Mouse (Mus musculus): Measurements from ENCODE around the gene Ccm2l. TPM values are rescaled to one million over a fixed set of nuclear protein-coding genes. Genes with fewer than 3 reads are reported as not detected.

Ccm2l gene
- polyA plus RNA-seq, 1 experiment from 2014 or later = not detected

- no peak overlapping the region for H3K4me3 ChIP-seq (ENCODE audit: inconsistent target)
- H3K27ac ChIP-seq = no peak overlapping the region
- no peaks in the 10 kb centered on the region for H3K36me3 ChIP-seq (ENCODE audit: inconsistent target)
- H3K79me2 ChIP-seq (ENCODE audit: inconsistent target) = no peaks in the 10 kb centered on the region
- 41% methylated on average over 8 of the region's 8 CpGs for whole genome bisulfite sequencing (ENCODE audit: missing documents)
These were observed 19.9 kb upstream of the Ccm2l start for GRCm38 (mm10) chr2:153045884-153046299.

GRCm38 (mm10) chr2:153047828-153048465 is 17.8 kb upstream of the Ccm2l start:
- Histone ChIP-seq H3K79me2 (ENCODE audit: inconsistent target) (no peaks in the 10 kb centered on the region), H3K4me3 (ENCODE audit: inconsistent target) (no peak overlapping the region), H3K27ac (no peak overlapping the region), H3K36me3 (ENCODE audit: inconsistent target) (no peaks in the 10 kb centered on the region)
- 53% methylated on average over 17 of the region's 17 CpGs for WGBS (ENCODE audit: missing documents)

GRCm38 (mm10) chr2:153049288-153049996 is 16.3 kb upstream of the Ccm2l start:
- Histone ChIP-seq H3K27ac (no peak overlapping the region), H3K4me3 (ENCODE audit: inconsistent target) (no peak overlapping the region), H3K36me3 (ENCODE audit: inconsistent target) (no peaks in the 10 kb centered on the region), H3K79me2 (ENCODE audit: inconsistent target) (no peaks in the 10 kb centered on the region)
- 54% methylated on average over 9 of the region's 9 CpGs for WGBS (ENCODE audit: missing documents)

- WGBS (ENCODE audit: missing documents) = 80% methylated on average over 4 of the region's 4 CpGs
- Histone ChIP-seq H3K36me3 (ENCODE audit: inconsistent target) (no peaks in the 10 kb centered on the region), H3K27ac (no peak overlapping the region), H3K4me3 (ENCODE audit: inconsistent target) (no peak overlapping the region), H3K79me2 (ENCODE audit: inconsistent target) (no peaks in the 10 kb centered on the region)
These were observed 15.8 kb upstream of the Ccm2l start for GRCm38 (mm10) chr2:153049997-153050358.

- no peaks in the 10 kb centered on the region for H3K79me2 ChIP-seq (ENCODE audit: inconsistent target)
- H3K36me3 ChIP-seq (ENCODE audit: inconsistent target) = no peaks in the 10 kb centered on the region
- no peak overlapping the region for H3K27ac ChIP-seq
- no peak overlapping the region for H3K4me3 ChIP-seq (ENCODE audit: inconsistent target)
- 87% methylated on average over 6 of the region's 6 CpGs for whole genome bisulfite sequencing (ENCODE audit: missing documents)
These were observed 14.7 kb upstream of the Ccm2l start for GRCm38 (mm10) chr2:153051095-153051494.

- Histone ChIP-seq H3K36me3 (ENCODE audit: inconsistent target) (no peaks in the 10 kb centered on the region), H3K79me2 (ENCODE audit: inconsistent target) (no peaks in the 10 kb centered on the region), H3K27ac (no peak overlapping the region), H3K4me3 (ENCODE audit: inconsistent target) (no peak overlapping the region)
- 26% methylated on average over 9 of the region's 9 CpGs for WGBS (ENCODE audit: missing documents)
These were observed 14.2 kb upstream of the Ccm2l start for GRCm38 (mm10) chr2:153051537-153051936.

- Histone ChIP-seq H3K36me3 (ENCODE audit: inconsistent target) (no peaks in the 10 kb centered on the region), H3K27ac (no peak overlapping the region), H3K4me3 (ENCODE audit: inconsistent target) (no peak overlapping the region), H3K79me2 (ENCODE audit: inconsistent target) (no peaks in the 10 kb centered on the region)
- 14% methylated on average over 30 of the region's 30 CpGs for WGBS (ENCODE audit: missing documents)
These were observed 12.9 kb upstream of the Ccm2l start for GRCm38 (mm10) chr2:153052700-153053351.

- Histone ChIP-seq H3K36me3 (ENCODE audit: inconsistent target) (no peaks in the 10 kb centered on the region), H3K79me2 (ENCODE audit: inconsistent target) (no peaks in the 10 kb centered on the region), H3K4me3 (ENCODE audit: inconsistent target) (no peak overlapping the region), H3K27ac (no peak overlapping the region)
- 95% methylated on average over 8 of the region's 8 CpGs for WGBS (ENCODE audit: missing documents)
These were observed 11.9 kb upstream of the Ccm2l start for GRCm38 (mm10) chr2:153053896-153054295.

- no peak overlapping the region for H3K4me3 ChIP-seq (ENCODE audit: inconsistent target)
- no peaks in the 10 kb centered on the region for H3K36me3 ChIP-seq (ENCODE audit: inconsistent target)
- H3K27ac ChIP-seq = no peak overlapping the region
- no peaks in the 10 kb centered on the region for H3K79me2 ChIP-seq (ENCODE audit: inconsistent target)
- WGBS (ENCODE audit: missing documents) = 73% methylated on average over 6 of the region's 6 CpGs
These were observed 10.4 kb upstream of the Ccm2l start for GRCm38 (mm10) chr2:153055270-153055920.

- WGBS (ENCODE audit: missing documents) = 38% methylated on average over 4 of the region's 4 CpGs
- H3K79me2 ChIP-seq (ENCODE audit: inconsistent target) = no peaks in the 10 kb centered on the region
- H3K36me3 ChIP-seq (ENCODE audit: inconsistent target) = no peaks in the 10 kb centered on the region
- H3K4me3 ChIP-seq (ENCODE audit: inconsistent target) = no peak overlapping the region
- no peak overlapping the region for H3K27ac ChIP-seq
These were observed 7.4 kb upstream of the Ccm2l start for GRCm38 (mm10) chr2:153058365-153058764.

- WGBS (ENCODE audit: missing documents) = 87% methylated on average over 7 of the region's 7 CpGs
- H3K79me2 ChIP-seq (ENCODE audit: inconsistent target) = no peaks in the 10 kb centered on the region
- H3K36me3 ChIP-seq (ENCODE audit: inconsistent target) = no peaks in the 10 kb centered on the region
- H3K27ac ChIP-seq = no peak overlapping the region
- H3K4me3 ChIP-seq (ENCODE audit: inconsistent target) = no peak overlapping the region
These were observed 5.5 kb upstream of the Ccm2l start for GRCm38 (mm10) chr2:153060216-153060615.

GRCm38 (mm10) chr2:153063394-153063793 is 2.4 kb upstream of the Ccm2l start:
- Histone ChIP-seq H3K27ac (no peak overlapping the region), H3K4me3 (ENCODE audit: inconsistent target) (no peak overlapping the region), H3K36me3 (ENCODE audit: inconsistent target) (no peaks in the 10 kb centered on the region), H3K79me2 (ENCODE audit: inconsistent target) (no peaks in the 10 kb centered on the region)
- 81% methylated on average over 3 of the region's 3 CpGs for WGBS (ENCODE audit: missing documents)

- Histone ChIP-seq H3K27ac (no peak overlapping the region), H3K36me3 (ENCODE audit: inconsistent target) (no peaks in the 10 kb centered on the region)
- WGBS (ENCODE audit: missing documents) = 64% methylated on average over 9 of the region's 9 CpGs
These were observed 1.4 kb upstream of the Ccm2l start for GRCm38 (mm10) chr2:153064190-153064970.

GRCm38 (mm10) chr2:153066991-153067390 is 1.2 kb downstream of the Ccm2l start:
- H3K27ac ChIP-seq = no peak overlapping the region
- WGBS (ENCODE audit: missing documents) = 80% methylated on average over 6 of the region's 6 CpGs
- no peaks in the 10 kb centered on the region for H3K79me2 ChIP-seq (ENCODE audit: inconsistent target)
- no peak overlapping the region for H3K4me3 ChIP-seq (ENCODE audit: inconsistent target)
- no peaks in the 10 kb centered on the region for H3K36me3 ChIP-seq (ENCODE audit: inconsistent target)

More at GRCm38 (mm10) chr2:153064190-153064970, 1.4 kb upstream of the Ccm2l start:
- Histone ChIP-seq H3K79me2 (ENCODE audit: inconsistent target) (no peaks in the 10 kb centered on the region), H3K4me3 (ENCODE audit: inconsistent target) (no peak overlapping the region)
